Mouse (Mus musculus) small intestine, adult 2 months (tissue): ENCODE measurements around the gene Rnf123.

ENCODE experiments used
- CTCF ChIP-seq: fragments of 200-500 bp; IDR thresholded peaks from 2 replicates; pipeline ENCODE4 v1.5.1; 2012; ENCODE audit warnings: low read depth, mild to moderate bottlenecking, control low read depth, inconsistent platforms, low read length, moderate library complexity, mixed read lengths; ENCODE audit not compliant: insufficient replicate concordance, insufficient read length; ENCODE audit errors: extremely low read depth
- POLR2A ChIP-seq: fragments of 200-500 bp; IDR thresholded peaks from 2 replicates; pipeline ENCODE4 v1.6.1; 2012; ENCODE audit warnings: low read depth, mild to moderate bottlenecking, control low read depth, inconsistent platforms, low read length, moderate library complexity

GRCm38 (mm10) chr9:108020741-108021140, 62.4 kb downstream of the Rnf123 start:
- TF ChIP-seq CTCF (no peak), POLR2A (no peak)
